Mouse (Mus musculus) liver, embryonic 11.5 days (tissue): ENCODE measurements around the gene Gm1113. TPM values are rescaled to one million over a fixed set of nuclear protein-coding genes. Genes with fewer than 3 reads are reported as not detected.
A peak's percentile ranks its signal among the peaks of the same experiment; 100 is the strongest.

Experiments used
- ATAC-seq: fragments of 200-750 bp; cut with Nextera tagmentation; replicated peaks from 2 replicates; pipeline ENCODE4 v1.8.0; 2017; ENCODE audit warnings: moderate number of reproducible peaks, mild to moderate bottlenecking, moderate TSS enrichment, moderate library complexity; ENCODE audit not compliant: low FRiP score
- DNase-seq: peaks from one replicate; pipeline ENCODE4 v3.0.0-alpha.2; 2017; ENCODE audit warnings: low spot score
- H3K27ac ChIP-seq: fragments of 300-500 bp; sonication (generic); 2 replicates; pipeline ENCODE4 v1.5.1; 2014; ENCODE audit warnings: mild to moderate bottlenecking, low read depth, low read length, control low read depth
- H3K27me3 ChIP-seq: fragments of 300-500 bp; sonication (generic); replicated peaks from 2 replicates; pipeline ENCODE4 v1.6.1; 2014; ENCODE audit warnings: low read length, mixed read lengths; ENCODE audit not compliant: control insufficient read depth, insufficient read depth
- H3K36me3 ChIP-seq: fragments of 300-500 bp; sonication (generic); 2 replicates; pipeline ENCODE4 v1.6.1; 2014; ENCODE audit warnings: mild to moderate bottlenecking, low read length, moderate library complexity, mixed read lengths; ENCODE audit not compliant: control insufficient read depth, insufficient read depth
- H3K4me1 ChIP-seq: fragments of 300-500 bp; sonication (generic); replicated peaks from 2 replicates; pipeline ENCODE4 v1.6.1; 2014; ENCODE audit warnings: low read length, mixed read lengths; ENCODE audit not compliant: control insufficient read depth, insufficient read depth
- H3K4me2 ChIP-seq: fragments of 300-500 bp; sonication (generic); 2 replicates; pipeline ENCODE4 v1.6.1; 2014; ENCODE audit warnings: mild to moderate bottlenecking, control low read depth, moderate library complexity
- H3K4me3 ChIP-seq: fragments of 300-500 bp; sonication (generic); 2 replicates; pipeline ENCODE4 v1.5.1; 2014; ENCODE audit warnings: low read depth, low read length, control low read depth
- H3K9ac ChIP-seq: fragments of 300-500 bp; sonication (generic); 2 replicates; pipeline ENCODE4 v1.6.1; 2014; ENCODE audit warnings: low read depth, low read length, control low read depth
- H3K9me3 ChIP-seq: fragments of 300-500 bp; sonication (generic); 2 replicates; pipeline ENCODE4 v1.6.1; 2016; ENCODE audit warnings: low read length, inconsistent platforms, mixed read lengths; ENCODE audit not compliant: control insufficient read depth
- WGBS: fragments of 180-500 bp; shearing (Covaris S2); extraction: QIAGEN DNeasy Blood & Tissue Kit; methylation state at CpG from one replicate; pipeline ENCODE4 v1.1.7; 2014; 5-methylcytosine and 5-hydroxymethylcytosine counted together
- polyA plus RNA-seq: library from polyadenylated mRNA; unstranded; fragments of >200 nt; fragmentation: Nextera tagmentation; extraction: Ambion mirVana; gene quantifications from 2 replicates; pipeline ENCODE4 v1.2.1, GENCODE M21; 2014

The Gm1113 gene
- polyA plus RNA-seq, 1 experiment from 2014 or later = not detected

GRCm38 (mm10) chr9:35535876-35536275 lies 17.8 kb upstream of the Gm1113 start:
- Histone ChIP-seq H3K4me3 (no peak overlapping the region), H3K27ac (no peak overlapping the region), H3K36me3 (no peaks in the 10 kb centered on the region), H3K9me3 (no peaks in the 10 kb centered on the region), H3K9ac (no peak overlapping the region), H3K27me3 (no peaks in the 10 kb centered on the region), H3K4me2 (no peak overlapping the region), H3K4me1 (no peaks in the 10 kb centered on the region)
- WGBS = 62% methylated on average over 4 of the region's 4 CpGs
- DNase-seq = no peak
- ATAC-seq = no peak

GRCm38 (mm10) chr9:35535110-35535509 lies 17.0 kb upstream of the Gm1113 start:
- Histone ChIP-seq H3K27ac (no peak overlapping the region), H3K9me3 (no peaks in the 10 kb centered on the region), H3K4me2 (no peak overlapping the region), H3K4me3 (no peak overlapping the region), H3K4me1 (no peaks in the 10 kb centered on the region), H3K9ac (no peak overlapping the region), H3K27me3 (no peaks in the 10 kb centered on the region), H3K36me3 (no peaks in the 10 kb centered on the region)
- ATAC-seq (peak; percentile 74), DNase-seq (no peak)
- 7% methylated on average over 2 of the region's 2 CpGs for WGBS

- Histone ChIP-seq H3K27ac (no peak overlapping the region), H3K4me3 (no peak overlapping the region), H3K9me3 (no peaks in the 10 kb centered on the region), H3K27me3 (no peaks in the 10 kb centered on the region), H3K4me1 (no peaks in the 10 kb centered on the region), H3K4me2 (no peak overlapping the region), H3K9ac (no peak overlapping the region), H3K36me3 (no peaks in the 10 kb centered on the region)
- 69% methylated on average over 9 of the region's 9 CpGs for WGBS
- ATAC-seq = no peak
- no peak for DNase-seq
Measured at GRCm38 (mm10) chr9:35533266-35533665, 15.2 kb upstream of the Gm1113 start.

- H3K4me3 ChIP-seq = no peak overlapping the region
- no peak overlapping the region for H3K27ac ChIP-seq
- DNase-seq = no peak
- no peaks in the 10 kb centered on the region for H3K36me3 ChIP-seq
- no peaks in the 10 kb centered on the region for H3K4me1 ChIP-seq
- H3K27me3 ChIP-seq = no peaks in the 10 kb centered on the region
- H3K9ac ChIP-seq = no peak overlapping the region
- H3K9me3 ChIP-seq = no peaks in the 10 kb centered on the region
- ATAC-seq = no peak
- no peak overlapping the region for H3K4me2 ChIP-seq
- 18% methylated on average over 1 of the region's 1 CpGs for WGBS
Measured at GRCm38 (mm10) chr9:35529796-35530195, 11.7 kb upstream of the Gm1113 start.

- no peaks in the 10 kb centered on the region for H3K36me3 ChIP-seq
- no peaks in the 10 kb centered on the region for H3K9me3 ChIP-seq
- H3K4me2 ChIP-seq = no peak overlapping the region
- ATAC-seq (no peak), DNase-seq (no peak)
- no peaks in the 10 kb centered on the region for H3K4me1 ChIP-seq
- H3K4me3 ChIP-seq = no peak overlapping the region
- 53% methylated on average over 3 of the region's 3 CpGs for WGBS
- no peak overlapping the region for H3K27ac ChIP-seq
- H3K27me3 ChIP-seq = no peaks in the 10 kb centered on the region
- no peak overlapping the region for H3K9ac ChIP-seq
Measured at GRCm38 (mm10) chr9:35529141-35529540, 11.1 kb upstream of the Gm1113 start.

- H3K27me3 ChIP-seq = no peaks in the 10 kb centered on the region
- no peak overlapping the region for H3K27ac ChIP-seq
- no peaks in the 10 kb centered on the region for H3K36me3 ChIP-seq
- no peak overlapping the region for H3K4me2 ChIP-seq
- no peak overlapping the region for H3K9ac ChIP-seq
- H3K4me1 ChIP-seq = no peaks in the 10 kb centered on the region
- no peaks in the 10 kb centered on the region for H3K9me3 ChIP-seq
- no peak for DNase-seq
- 24% methylated on average over 7 of the region's 7 CpGs for WGBS
- ATAC-seq = no peak
- no peak overlapping the region for H3K4me3 ChIP-seq
Measured at GRCm38 (mm10) chr9:35523941-35524411, 5.9 kb upstream of the Gm1113 start.

- no peak overlapping the region for H3K9ac ChIP-seq
- H3K36me3 ChIP-seq = no peaks in the 10 kb centered on the region
- H3K9me3 ChIP-seq = no peaks in the 10 kb centered on the region
- H3K27me3 ChIP-seq = no peaks in the 10 kb centered on the region
- WGBS = 46% methylated on average over 5 of the region's 5 CpGs
- H3K4me2 ChIP-seq = no peak overlapping the region
- DNase-seq = no peak
- no peak overlapping the region for H3K4me3 ChIP-seq
- H3K4me1 ChIP-seq = no peaks in the 10 kb centered on the region
- no peak for ATAC-seq
- no peak overlapping the region for H3K27ac ChIP-seq
Measured at GRCm38 (mm10) chr9:35523541-35523940, 5.5 kb upstream of the Gm1113 start.

- DNase-seq = no peak
- ATAC-seq = no peak
- no peak overlapping the region for H3K4me2 ChIP-seq
- H3K36me3 ChIP-seq = no peaks in the 10 kb centered on the region
- WGBS = 44% methylated on average over 1 of the region's 1 CpGs
- no peaks in the 10 kb centered on the region for H3K9me3 ChIP-seq
- no peaks in the 10 kb centered on the region for H3K27me3 ChIP-seq
- no peak overlapping the region for H3K4me3 ChIP-seq
- no peaks in the 10 kb centered on the region for H3K4me1 ChIP-seq
- no peak overlapping the region for H3K9ac ChIP-seq
- H3K27ac ChIP-seq = no peak overlapping the region
Measured at GRCm38 (mm10) chr9:35522821-35523515, 4.9 kb upstream of the Gm1113 start.

GRCm38 (mm10) chr9:35522241-35522640 lies 4.2 kb upstream of the Gm1113 start:
- no peak overlapping the region for H3K9ac ChIP-seq
- H3K4me1 ChIP-seq = no peaks in the 10 kb centered on the region
- no peaks in the 10 kb centered on the region for H3K27me3 ChIP-seq
- H3K4me2 ChIP-seq = no peak overlapping the region
- ATAC-seq (no peak), DNase-seq (no peak)
- H3K27ac ChIP-seq = no peak overlapping the region
- H3K36me3 ChIP-seq = no peaks in the 10 kb centered on the region
- 69% methylated on average over 2 of the region's 2 CpGs for WGBS
- no peak overlapping the region for H3K4me3 ChIP-seq
- H3K9me3 ChIP-seq = no peaks in the 10 kb centered on the region
